Mouse (Mus musculus) heart, adult 2 months (tissue): ENCODE results near the gene Efl1.

Experiments
- CTCF ChIP-seq: fragments of 200-600 bp; IDR thresholded peaks from 2 replicates; pipeline ENCODE4 v1.8.1; 2022; ENCODE audit warnings: antibody characterized with exemption, mild to moderate bottlenecking, moderate library complexity
- EP300 ChIP-seq: fragments of 200-500 bp; IDR thresholded peaks from 2 replicates; pipeline ENCODE4 v1.6.1; 2011; ENCODE audit warnings: low read depth, low read length, control low read depth; ENCODE audit not compliant: insufficient read depth

GRCm38 (mm10) chr7:82625342-82625741 lies 23.1 kb upstream of the Efl1 start:
- TF ChIP-seq CTCF, result no peak
- no peak for TF ChIP-seq EP300
